Mouse (Mus musculus) spleen, adult 2 months (tissue): ENCODE data around the gene Ptgds.

Experiments
- CTCF ChIP-seq: fragments of 200-500 bp; IDR thresholded peaks from 2 replicates; pipeline ENCODE4 v1.5.1; 2011; ENCODE audit warnings: mild to moderate bottlenecking, inconsistent platforms; ENCODE audit not compliant: insufficient read depth, insufficient read length, insufficient replicate concordance; ENCODE audit errors: extremely low read depth
- POLR2A ChIP-seq: fragments of 200-500 bp; IDR thresholded peaks from 2 replicates; pipeline ENCODE4 v1.6.1; 2011; ENCODE audit warnings: low read depth, low read length, inconsistent platforms

GRCm38 (mm10) chr2:25487965-25488670 lies 18.3 kb upstream of the Ptgds start:
- TF ChIP-seq CTCF, result no peak
- TF ChIP-seq POLR2A, result no peak
